Mouse (Mus musculus) testis, adult 2 months (tissue): ENCODE results near the gene Arl15.

Experiments
- CTCF ChIP-seq: fragments of 200-500 bp; IDR thresholded peaks from 2 replicates; pipeline ENCODE4 v1.5.1; 2012; ENCODE audit warnings: low read depth, mild to moderate bottlenecking, inconsistent platforms, low read length, moderate library complexity; ENCODE audit not compliant: control insufficient read depth, insufficient read depth, insufficient replicate concordance
- POLR2A ChIP-seq: fragments of 200-500 bp; IDR thresholded peaks from 2 replicates; pipeline ENCODE4 v1.6.1; 2012; ENCODE audit warnings: low read depth, mild to moderate bottlenecking, inconsistent platforms, low read length, moderate library complexity; ENCODE audit not compliant: control insufficient read depth

GRCm38 (mm10) chr13:113770340-113770739, 24.0 kb upstream of the Arl15 start:
- TF ChIP-seq POLR2A, result no peak
- no peak for TF ChIP-seq CTCF
